Mouse (Mus musculus) R1 (cell line): ENCODE measurements around the gene Adora2a.
A peak's percentile ranks its signal among the peaks of the same experiment; 100 is the strongest.
"Not testable (repeated sequence)": the region's sequence is repeated elsewhere in the genome, so short reads cannot be mapped to it uniquely, and the experiment has no call there.

Source experiments
- DNase-seq: peaks from one replicate; pipeline ENCODE4 v3.0.0-alpha.2; 2018; ENCODE audit warnings: low read depth, low spot score

Gene Adora2a

DNA sequence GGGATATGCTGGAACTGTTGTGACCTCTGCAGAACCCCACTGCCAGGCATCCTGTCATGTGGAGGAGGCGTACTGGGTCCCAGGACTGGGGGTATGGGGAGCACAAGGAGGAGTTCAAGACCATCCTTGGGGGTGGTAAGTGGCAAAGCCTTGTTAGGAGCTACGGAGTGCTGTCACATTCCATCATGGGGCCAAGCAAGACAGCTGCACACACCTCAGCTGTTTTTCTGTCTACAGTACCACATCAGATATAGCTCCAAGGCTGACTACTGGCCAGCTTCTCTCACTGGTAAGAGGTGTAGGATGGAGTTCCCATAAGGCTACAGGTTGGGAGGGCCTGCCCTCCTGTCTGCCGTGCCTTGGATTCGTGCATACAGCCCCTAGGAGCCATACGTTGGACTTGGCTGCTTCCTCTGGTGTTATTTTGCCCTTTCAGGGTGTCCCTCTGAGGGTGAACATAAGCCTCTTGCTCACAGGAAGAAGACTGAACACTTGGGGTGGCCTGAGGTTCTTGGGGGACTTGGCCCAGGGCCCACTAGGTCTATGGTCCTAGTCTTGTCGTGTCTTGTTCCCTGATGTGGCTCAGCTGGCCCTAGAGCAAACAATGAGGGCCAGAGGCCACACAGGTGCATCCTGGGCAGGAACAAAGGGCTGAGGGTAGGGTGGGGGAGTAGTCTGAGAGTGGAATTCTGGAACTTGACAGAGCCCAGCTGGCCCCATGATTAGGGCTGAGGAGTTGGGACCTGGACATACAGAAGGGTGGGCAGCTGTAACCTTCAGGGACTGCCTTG is 2.3 kb upstream of the Adora2a start:
- no peak for DNase-seq

DNA sequence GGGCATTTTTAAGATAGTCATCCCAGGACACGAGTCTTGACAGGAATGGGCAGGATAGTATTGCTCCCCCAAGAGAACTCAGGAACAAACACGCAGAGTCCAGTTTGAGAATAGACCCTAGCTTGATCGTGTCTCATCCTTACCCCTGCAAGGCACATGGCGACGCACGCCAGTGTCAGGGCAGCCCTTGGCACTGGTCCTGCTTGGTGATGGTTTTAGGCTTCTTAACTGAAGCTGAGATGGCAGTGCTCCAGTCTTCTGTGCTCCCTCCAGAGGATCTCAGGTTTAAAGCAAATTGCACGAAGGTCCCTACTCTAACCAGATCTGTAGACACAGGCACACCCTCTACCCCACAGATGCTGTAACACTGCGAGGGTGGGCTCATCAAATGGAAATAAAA is 921 bp upstream of the Adora2a start:
- no peak for DNase-seq

DNA sequence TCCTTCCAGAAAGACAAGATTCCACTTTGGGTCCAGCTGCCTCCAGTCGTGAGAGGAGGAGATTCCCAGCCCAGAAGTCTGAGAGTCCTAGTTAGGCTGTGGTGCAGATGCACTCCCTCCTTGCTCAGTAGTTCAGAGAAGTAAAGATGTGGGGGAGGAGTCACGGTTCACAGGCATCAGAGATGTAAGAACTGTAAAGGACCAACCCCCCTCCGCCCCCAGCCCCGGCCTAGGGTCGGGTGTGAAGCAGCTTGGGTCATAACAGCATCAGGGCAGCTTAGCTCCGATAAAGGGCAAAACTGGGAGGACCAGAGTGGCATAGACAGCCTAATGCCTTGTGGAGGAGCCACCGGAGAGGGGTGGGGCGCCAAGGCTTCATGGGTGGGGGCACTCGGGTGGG is 205 bp upstream of the Adora2a start:
- peak; percentile 44 for DNase-seq

DNA sequence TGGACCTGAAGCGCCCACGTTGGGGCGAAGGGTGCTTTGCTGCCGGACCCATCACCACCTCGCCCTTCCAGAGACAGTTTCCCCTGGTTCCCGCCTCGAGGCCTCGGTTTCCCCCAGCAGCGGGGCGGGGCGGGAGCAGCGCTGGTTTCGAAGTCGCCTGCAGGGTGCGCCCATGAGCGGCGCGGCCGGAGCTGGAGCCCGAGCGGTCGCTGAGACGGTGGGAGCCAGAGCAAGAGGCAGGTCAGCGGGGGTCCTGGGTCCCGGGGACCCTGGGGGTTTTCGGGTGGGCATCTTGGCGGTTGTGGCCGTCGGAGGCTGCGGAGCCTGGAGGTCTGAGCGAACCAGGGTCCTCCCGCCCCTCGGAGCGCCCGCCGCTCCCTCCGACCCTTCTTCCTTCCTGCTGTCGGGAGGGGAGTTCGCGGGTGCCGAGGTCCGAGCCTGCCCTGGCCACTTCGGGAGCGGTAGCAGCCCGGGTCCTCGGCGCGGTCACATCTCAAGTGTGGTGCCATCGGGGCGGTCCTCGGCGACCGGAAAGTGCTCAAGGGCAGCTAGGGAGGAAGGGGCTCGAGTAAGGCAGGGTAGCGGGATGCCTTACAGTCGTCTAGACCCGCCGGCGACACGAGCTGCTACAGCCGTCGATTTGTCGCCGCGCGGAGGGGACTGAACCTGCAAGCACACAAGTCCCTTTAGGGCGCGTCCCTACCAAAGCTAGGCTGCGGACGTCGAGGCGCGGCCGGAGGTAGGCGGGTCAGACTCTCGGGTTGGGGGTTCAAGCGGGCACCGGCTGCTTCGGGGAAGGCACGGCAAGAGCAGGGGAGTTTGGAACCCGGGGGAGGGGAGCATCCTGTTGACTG is 458 bp downstream of the Adora2a start:
- peak; percentile 69 for DNase-seq

DNA sequence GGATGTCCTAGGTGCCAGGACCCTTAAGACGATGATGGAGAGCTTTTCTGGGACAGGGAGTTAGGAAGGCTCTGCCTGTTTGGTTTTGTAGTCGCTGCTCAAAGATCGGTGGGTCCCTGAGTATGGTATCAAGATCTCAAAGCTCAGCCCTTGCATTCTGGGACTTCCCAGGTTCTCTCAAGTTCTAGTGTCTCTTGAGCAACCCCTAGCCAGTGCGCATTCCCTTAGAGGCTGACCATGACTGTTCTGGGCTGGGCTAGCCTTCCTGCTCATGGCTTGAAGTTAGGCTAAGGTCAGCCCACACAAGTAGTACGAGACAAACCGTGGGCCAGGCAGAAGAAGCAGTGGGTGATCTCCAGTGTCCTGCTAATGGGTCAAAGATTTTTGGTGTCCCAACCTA is 1.5 kb downstream of the Adora2a start:
- DNase-seq = no peak

DNA sequence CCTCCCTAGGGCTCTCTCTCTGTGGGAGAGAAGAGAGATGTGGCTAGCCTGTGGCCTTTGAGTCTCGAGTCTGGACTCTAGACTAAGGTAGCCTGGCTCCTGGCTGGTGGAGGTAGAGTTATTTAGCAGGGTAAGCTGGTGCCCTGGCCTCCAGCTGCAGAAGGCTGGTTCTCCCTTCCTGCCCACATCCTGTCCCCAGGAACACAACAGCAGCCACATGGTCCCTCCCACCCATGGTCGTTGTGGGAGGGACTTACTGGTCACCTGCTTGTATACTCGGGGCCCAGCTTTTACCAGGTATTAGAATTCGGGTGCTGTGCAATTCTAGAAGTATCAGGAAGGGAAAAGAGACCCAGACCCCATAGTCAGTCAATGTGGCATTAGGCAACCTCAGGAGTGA is 3.6 kb downstream of the Adora2a start:
- no peak for DNase-seq

DNA sequence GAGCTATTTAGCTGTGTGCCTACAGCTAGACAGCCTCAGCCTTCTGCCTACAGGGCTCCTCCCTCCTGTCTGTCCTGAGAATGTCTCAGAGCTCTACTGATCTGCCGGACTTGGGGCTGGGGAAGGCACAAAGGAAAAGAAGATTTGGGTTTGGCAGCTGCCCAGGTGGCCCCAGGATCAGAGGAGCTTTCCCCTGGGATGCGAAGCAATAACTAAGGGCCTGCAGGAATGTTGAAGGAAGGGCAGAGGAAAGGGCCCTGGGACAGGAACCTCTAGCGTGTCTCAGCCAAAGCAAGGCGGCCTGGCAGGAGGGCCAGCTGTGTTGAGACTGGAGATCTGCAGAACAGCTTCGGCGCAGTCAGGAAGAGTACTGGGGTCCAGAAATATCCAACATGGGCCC is 6.3 kb downstream of the Adora2a start:
- DNase-seq = no peak

DNA sequence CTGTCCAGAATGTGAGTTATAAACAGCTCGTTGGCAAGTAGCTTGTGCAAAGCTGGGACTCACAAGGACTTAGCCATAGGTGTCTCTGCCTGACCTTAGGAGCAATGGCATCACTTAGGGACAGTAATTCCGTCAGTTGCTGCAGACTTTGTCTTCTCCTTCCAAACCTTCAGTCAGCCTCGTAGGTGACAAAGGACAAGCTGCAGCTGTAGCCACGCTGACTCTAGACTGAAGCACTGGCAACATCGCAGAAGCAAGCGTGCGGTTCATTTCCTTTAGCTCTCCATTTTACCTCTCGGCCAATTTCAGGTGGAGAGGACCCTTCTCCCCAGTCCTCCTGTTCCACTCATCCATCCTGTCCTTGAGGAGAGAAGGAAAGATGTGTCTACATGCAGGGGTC is 7.3 kb downstream of the Adora2a start:
- no peak for DNase-seq

DNA sequence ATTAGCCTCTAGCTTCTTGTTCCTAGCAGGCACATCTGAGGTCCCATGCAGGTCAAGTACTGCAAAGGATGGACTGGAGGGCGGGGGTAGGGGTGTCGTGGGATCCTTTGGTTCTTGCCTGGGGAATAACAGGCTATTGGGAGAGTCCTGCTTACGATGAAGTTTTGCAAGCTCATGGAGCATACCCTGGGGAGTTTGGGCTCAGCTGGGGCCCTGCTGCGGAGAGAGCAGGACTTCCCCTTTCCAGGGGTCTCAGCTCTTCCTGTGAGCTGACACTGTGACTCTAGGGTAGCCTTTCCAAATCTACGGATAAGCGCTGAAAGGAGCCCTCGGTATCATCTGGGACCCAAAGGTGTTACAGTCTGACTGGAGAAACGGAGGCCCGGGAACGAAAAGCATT is 7.7 kb downstream of the Adora2a start:
- no peak for DNase-seq

DNA sequence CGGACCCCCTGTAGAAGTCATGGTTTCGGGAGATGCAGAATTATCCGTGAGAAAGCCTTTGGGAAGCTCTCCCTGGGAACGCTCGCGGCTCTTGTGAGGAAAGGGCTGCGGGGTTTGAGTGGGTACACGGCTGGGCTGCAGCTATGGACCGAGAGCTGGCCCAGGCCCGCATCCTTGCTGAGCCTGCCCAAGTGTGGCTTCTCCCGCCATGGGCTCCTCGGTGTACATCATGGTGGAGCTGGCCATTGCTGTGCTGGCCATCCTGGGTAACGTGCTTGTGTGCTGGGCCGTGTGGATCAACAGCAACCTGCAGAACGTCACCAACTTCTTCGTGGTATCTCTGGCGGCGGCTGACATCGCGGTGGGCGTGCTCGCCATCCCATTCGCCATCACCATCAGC is 9.1 kb downstream of the Adora2a start:
- no peak for DNase-seq

DNA sequence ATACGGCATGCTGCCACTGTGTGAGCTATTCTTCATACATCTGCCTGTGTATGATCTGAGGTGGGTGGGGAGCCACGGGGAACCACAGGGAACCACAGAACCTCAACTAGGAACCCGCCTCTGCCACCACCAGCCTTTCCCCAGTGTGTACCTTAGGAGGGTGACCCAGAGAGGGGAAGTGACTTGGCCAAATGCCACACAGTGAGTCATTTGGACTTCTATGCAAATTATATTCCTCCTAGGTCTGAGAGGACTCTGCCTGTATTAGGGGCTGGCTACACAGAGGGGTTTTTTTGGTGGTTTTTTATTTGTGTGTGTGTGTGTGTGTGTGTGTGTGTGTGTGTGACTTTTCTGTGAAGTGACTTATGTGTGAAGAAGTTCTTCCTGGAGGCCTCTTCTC is 9.9 kb downstream of the Adora2a start:
- no peak for DNase-seq

DNA sequence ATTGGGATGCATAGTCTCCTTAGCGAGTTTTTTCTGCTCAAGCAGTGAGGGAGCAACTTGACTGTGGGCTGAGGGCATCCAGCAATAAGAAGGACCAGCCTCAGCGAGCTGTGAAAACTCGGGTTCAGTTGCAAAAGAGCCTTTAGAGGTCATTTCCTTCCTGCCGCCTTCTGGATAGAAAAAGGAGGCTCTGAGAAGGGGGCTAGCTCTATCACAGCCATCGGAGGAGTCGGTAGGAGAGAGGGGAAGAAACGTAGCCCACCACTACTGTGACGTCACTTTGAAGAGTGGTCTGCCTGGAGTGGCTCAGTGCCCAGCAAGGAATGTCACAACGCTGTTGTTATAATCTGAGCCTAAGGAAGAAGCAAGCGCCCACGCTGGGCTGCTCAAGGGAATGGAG is 10.4 kb downstream of the Adora2a start:
- no peak for DNase-seq

DNA sequence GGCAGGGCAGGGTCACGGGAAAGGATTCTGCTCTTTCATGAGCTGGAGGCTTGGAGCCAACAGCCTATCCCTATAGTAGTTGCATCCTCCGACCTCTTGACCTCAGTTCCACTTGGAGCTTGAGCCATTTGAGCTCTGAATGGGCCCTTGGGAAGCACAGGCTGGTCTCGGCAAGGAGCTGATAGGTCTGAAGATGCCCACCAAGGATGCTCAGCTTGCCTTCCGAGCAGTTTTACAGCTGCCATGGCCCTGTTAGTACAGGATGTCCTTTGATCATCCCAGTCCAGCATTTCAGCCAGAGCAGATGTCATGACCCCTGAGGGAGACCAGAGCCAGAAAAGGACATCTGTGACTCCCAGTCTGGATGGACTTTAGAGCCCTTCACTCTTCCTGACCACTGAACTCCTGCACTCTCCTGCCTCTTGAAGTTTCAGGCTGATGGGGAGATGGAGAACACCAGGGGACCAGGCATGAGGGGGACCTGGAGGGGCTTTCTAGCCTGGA is 11.6 kb downstream of the Adora2a start:
- no peak for DNase-seq

DNA sequence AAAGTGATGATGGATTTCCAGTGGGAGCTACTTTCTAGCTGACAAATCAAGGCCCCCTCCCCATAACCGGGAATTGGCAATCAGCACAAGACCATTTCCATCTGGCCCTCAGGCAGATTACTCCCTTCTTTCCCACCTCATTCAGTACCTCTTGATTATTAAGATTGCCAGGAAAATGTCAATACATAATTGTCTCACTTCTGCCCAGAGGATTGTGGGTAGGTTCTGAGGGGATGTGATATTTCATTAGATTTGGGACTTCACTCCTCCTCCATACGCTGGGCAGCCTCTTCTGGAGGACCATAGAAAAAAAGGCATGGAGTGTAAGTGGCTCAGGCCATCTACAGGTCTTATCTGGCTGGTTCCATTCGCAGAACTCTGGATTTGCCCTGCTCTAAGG is 15.6 kb downstream of the Adora2a start:
- no peak for DNase-seq

DNA sequence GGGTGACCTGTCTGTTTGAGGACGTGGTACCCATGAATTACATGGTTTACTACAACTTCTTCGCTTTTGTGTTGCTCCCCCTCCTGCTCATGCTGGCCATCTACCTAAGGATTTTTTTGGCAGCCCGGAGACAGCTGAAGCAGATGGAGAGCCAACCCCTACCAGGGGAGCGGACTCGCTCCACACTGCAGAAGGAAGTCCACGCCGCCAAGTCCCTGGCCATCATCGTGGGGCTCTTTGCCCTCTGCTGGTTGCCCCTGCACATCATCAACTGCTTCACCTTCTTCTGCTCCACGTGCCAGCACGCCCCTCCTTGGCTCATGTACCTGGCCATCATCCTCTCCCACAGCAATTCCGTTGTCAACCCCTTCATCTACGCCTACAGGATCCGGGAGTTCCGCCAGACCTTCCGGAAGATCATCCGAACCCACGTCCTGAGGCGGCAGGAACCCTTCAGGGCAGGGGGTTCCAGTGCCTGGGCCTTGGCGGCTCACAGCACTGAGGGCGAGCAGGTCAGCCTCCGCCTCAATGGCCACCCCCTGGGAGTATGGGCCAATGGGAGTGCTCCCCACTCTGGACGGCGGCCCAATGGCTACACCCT is 16.6 kb downstream of the Adora2a start:
- DNase-seq = peak; percentile 13

DNA sequence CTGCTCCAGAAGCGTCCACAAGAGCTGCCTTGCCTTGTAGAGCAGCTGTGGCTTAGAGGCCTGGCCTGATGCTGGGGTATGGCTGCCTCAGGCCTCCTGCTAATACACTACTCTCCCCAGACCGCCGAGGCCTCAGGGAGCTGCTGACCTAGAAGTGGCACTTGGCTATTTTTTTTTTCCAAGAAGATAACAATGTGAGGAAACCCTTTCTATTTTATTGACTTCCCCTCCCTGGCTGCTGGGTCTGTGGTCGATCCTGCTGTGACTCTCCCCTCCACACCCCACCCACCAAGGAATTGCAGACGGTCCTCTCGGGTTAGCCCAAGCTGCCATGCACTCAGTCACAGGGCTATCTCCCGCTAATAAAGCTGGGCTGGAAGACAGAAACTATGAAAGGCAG is 17.5 kb downstream of the Adora2a start:
- DNase-seq = no peak

DNA sequence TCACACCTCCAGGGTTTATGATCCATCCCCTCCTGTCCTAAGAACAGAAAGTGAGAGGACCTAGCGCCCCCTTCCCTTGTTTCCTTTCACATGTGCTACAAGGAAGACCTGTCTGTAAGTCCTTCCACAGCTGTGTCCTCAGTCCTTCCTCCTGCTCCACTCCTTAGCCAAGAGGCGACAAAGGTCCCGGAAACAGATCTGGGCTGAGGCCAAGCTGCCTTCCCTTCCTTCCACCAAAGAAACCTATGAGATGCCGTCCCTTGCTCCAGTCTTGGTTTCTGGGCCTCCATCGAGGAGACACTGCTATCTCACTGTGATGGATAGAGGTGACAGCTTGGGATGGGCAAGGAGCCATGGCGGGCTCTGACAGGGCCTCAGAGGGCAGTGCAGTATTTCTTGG is 18.4 kb downstream of the Adora2a start:
- no peak for DNase-seq

DNA sequence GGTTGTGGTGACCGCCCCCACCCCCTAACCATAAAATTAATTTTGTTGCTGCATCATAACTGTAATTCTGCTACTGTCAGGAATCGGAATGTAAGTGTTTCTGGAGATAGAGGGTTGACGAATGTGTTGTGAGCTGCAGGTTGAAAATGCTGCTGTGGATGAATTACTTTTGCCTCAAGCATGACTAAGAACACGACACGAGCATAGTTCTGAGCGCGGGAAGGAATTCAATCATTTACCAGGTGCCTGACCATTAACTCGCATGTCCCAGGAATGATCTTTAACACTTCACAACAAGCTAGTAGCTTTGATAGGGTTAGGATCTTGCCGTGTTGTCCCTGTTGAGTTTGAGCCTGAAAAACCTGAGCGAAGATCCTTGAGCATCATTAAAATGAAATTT is 20.6 kb downstream of the Adora2a start:
- DNase-seq = no peak

DNA sequence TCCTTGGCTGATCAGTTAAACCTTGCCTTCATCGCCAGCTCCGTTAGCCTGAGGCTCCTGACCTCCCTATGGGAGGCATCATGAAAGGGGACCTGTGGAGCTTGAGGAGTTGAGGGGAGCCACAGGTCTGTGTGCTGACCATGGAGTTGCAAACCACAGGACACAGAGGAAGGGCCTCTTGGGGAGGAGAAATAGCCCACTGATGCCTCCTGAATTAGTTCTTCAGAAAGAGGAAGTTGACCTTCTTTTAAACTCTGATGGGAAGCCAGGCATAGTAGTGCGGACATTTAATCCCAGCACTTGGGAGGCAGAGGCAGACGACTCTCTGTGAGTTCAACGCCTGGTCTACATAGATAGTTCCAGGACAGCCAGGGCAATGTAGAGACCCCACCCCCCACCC is 22.2 kb downstream of the Adora2a start:
- no peak for DNase-seq

DNA sequence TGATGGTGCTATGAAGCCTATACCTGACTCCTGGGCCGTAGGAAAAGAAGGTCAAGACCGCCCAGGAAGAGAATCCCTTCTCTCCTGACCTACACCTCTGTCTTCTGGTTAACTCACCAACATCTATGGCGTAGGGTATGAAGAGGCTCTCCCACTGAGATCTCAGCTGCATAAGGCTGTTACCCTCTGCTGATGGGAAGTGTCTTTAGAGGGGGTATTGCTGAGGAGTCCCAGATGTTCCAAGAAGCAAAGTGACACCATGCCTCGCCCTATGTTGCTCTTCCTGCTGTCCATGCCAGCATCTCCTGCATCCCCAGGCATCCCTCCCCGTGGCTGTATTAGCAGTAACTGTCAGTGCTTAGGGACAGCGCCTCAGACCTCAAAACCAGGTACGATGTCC is 22.7 kb downstream of the Adora2a start:
- DNase-seq = no peak

DNA sequence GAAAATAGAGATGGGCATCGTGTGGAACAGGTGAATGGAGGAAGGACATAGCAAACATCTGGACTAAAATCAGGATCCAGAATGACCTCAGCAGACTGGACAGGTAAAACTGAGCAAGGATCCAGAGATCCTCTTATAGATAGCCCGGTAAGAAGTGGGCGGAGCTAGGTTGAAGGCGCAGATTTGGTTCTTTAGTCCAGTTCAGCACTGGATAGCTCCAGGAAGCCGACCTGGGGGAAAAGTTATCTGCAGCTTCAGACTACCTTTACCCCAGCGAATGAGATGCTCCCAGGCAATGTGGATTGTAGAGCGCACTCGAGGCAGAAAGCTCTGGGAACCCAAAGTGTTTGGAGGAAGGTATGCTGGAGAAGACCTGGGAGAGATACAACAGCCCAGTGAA is 25.3 kb downstream of the Adora2a start:
- peak; percentile 73 for DNase-seq

DNA sequence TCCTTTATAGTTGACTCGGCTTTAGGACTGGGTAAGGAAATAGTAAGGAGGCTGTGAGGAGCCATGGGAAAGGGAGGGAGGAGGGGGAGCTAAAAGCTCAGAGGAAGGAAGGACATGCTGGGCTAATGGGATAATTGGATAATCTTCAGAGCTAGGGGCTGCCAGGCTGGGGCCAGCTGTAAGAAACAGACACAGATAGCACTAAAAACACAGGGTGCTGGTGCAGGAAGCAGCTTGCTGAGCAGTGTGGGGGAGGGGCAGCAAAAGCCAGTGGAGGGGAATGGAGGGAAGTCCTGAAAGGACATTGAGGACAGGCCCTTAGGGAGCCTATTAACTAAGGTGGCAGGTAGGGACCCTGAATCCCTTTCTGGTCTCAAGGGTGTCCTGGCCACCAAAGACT is 27.9 kb downstream of the Adora2a start:
- DNase-seq = not testable (repeated sequence)

DNA sequence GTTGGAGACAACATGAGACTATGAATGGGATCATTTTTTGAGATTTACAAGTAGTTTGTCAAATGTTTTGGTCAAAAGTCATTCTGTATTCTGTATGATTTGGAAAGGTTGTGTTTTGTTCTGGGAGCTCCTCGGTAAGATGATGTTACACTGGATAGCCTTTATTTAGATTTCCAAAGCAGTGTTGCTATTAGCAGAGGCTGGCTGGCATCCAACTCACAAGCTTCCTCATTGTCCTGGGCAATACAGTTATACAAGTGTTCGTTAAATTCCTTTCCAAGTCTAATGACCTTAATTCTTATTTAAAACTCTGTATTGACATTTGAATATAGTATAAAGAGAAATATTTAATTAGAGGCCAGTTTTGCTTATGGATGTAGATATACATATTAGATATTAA is 28.6 kb downstream of the Adora2a start:
- DNase-seq = no peak
